ENCODE assay signal across 9 mouse cellular contexts in genomic region chr2:9883803-9884532, GRCm38 (mm10). TPM values are rescaled to one million over a fixed set of nuclear protein-coding genes. Genes with fewer than 3 reads are reported as not detected.
DNase-seq lines count a peak whose midpoint lies in the region; ATAC-seq lines count a peak whose summit lies in the region.
"Had no signal": no experiment of that assay in that cellular context is flagged by ENCODE, and none has a peak within 500 bp of the region (broad histone marks: within the 10 kb centered on the region; RNA-seq: fewer than 3 reads in every experiment).

No protein-coding gene starts in this region.

- ATAC-seq in kidney, embryonic 16.5 days (ENCODE audit: low FRiP score, low TSS enrichment), result no peak
- ATAC-seq in embryonic facial prominence, embryonic 12.5 days (ENCODE audit: insufficient number of reproducible peaks, insufficient read depth, low FRiP score, low TSS enrichment), result no peak
- ATAC-seq in midbrain, embryonic 16.5 days, result no peak

- H3K9me3 ChIP-seq in kidney, embryonic 16.5 days (ENCODE audit: low read length), result no peaks in the 10 kb centered on the region
- no peaks in the 10 kb centered on the region for H3K9me3 ChIP-seq in embryonic facial prominence, embryonic 12.5 days
- no peaks in the 10 kb centered on the region for H3K9me3 ChIP-seq in midbrain, embryonic 16.5 days (replicated peaks; ENCODE audit: control insufficient read depth, low read length, poor library complexity, severe bottlenecking)

- peak overlapping the region; percentile 81 for H3K27ac ChIP-seq in kidney, embryonic 16.5 days (ENCODE audit: low read length)
- no peak overlapping the region for H3K27ac ChIP-seq in embryonic facial prominence, embryonic 12.5 days
- H3K27ac ChIP-seq in midbrain, embryonic 16.5 days (ENCODE audit: low read length), result peak overlapping the region; percentile 85

- DNase-seq in kidney, postnatal 36 days, result no peak
- DNase-seq in induced T-regulatory cell, adult 2 months (ENCODE audit: low read depth), result peak; percentile 76
- no peak for DNase-seq in Muller cell, postnatal 12 days (ENCODE audit: inconsistent ontology term)
- DNase-seq in cerebellum, postnatal 10 days, result no peak
- DNase-seq: cerebellum, adult 11-12 months; right cerebral cortex, adult 18-20 months had no signal

- H3K4me1 ChIP-seq in kidney, embryonic 16.5 days (ENCODE audit: insufficient read depth, low read length), result peaks cover 16% of the 10 kb centered on the region; the same call in 1 of the 2 replicates
- H3K4me1 ChIP-seq in embryonic facial prominence, embryonic 12.5 days, result peaks cover 22% of the 10 kb centered on the region
- H3K4me1 ChIP-seq in midbrain, embryonic 16.5 days (ENCODE audit: control insufficient read depth, insufficient read depth, low read length), result peaks cover 9% of the 10 kb centered on the region; the same call in 1 of the 2 replicates

- peak overlapping the region; percentile 90 for H3K4me2 ChIP-seq in kidney, embryonic 16.5 days (replicated peaks; ENCODE audit: low read depth, low read length)
- peak overlapping the region; percentile 85 for H3K4me2 ChIP-seq in embryonic facial prominence, embryonic 12.5 days (replicated peaks)
- peak overlapping the region; percentile 68 for H3K4me2 ChIP-seq in midbrain, embryonic 16.5 days (ENCODE audit: low read length)

- peak overlapping the region; percentile 68 for H3K9ac ChIP-seq in kidney, embryonic 16.5 days (replicated peaks; ENCODE audit: low read length)
- H3K9ac ChIP-seq in embryonic facial prominence, embryonic 12.5 days, result no peak overlapping the region
- H3K9ac ChIP-seq in midbrain, embryonic 16.5 days (ENCODE audit: low read depth, low read length), result peak overlapping the region; percentile 61

- 1% methylated on average over 27 of the region's 27 CpGs for WGBS in kidney, embryonic 16.5 days
- under 1% methylated on average over 27 of the region's 27 CpGs for WGBS in embryonic facial prominence, embryonic 12.5 days
- under 1% methylated on average over 26 of the region's 27 CpGs for WGBS in midbrain, embryonic 16.5 days

- peaks cover 88% of the 10 kb centered on the region for H3K27me3 ChIP-seq in kidney, embryonic 16.5 days (ENCODE audit: insufficient read depth, low read length)
- peaks cover 65% of the 10 kb centered on the region for H3K27me3 ChIP-seq in embryonic facial prominence, embryonic 12.5 days
- H3K27me3 ChIP-seq in midbrain, embryonic 16.5 days (ENCODE audit: control insufficient read depth, insufficient read depth, low read depth, low read length), result peaks cover 22% of the 10 kb centered on the region

- peak overlapping the region; percentile 55 for H3K4me3 ChIP-seq in kidney, embryonic 16.5 days (ENCODE audit: low read length)
- peak overlapping the region; percentile 37 for H3K4me3 ChIP-seq in embryonic facial prominence, embryonic 12.5 days
- H3K4me3 ChIP-seq in midbrain, embryonic 16.5 days (ENCODE audit: low read depth, low read length), result peak overlapping the region; percentile 47

- H3K36me3 ChIP-seq in kidney, embryonic 16.5 days (ENCODE audit: insufficient read depth, low read length), result no peaks in the 10 kb centered on the region
- H3K36me3 ChIP-seq in embryonic facial prominence, embryonic 12.5 days, result no peaks in the 10 kb centered on the region
- H3K36me3 ChIP-seq in midbrain, embryonic 16.5 days (ENCODE audit: control insufficient read depth, insufficient read depth, low read length), result no peaks in the 10 kb centered on the region

RNA-seq across cellular contexts. Expression of gene 4930412O13Rik, which starts 2.9 kb away (rescaled TPM):
- polyA plus RNA-seq in kidney, embryonic 16.5 days (2015; fragmentation: Nextera tagmentation; extraction: Ambion mirVana), result 2.8 and 3.2 TPM in 2 replicates
- 1.8 and 1.9 TPM in 2 replicates for polyA plus RNA-seq in embryonic facial prominence, embryonic 12.5 days (2016; fragmentation: Nextera tagmentation; extraction: Ambion mirVana)
- polyA plus RNA-seq in midbrain, embryonic 16.5 days (2015; fragmentation: Nextera tagmentation; extraction: Ambion mirVana), result 1.1 and 1.6 TPM in 2 replicates

RNA-seq across cellular contexts. Expression of gene 9230102O04Rik, which starts 5.4 kb away (rescaled TPM):
- 6.7 and 7.2 TPM in 2 replicates for polyA plus RNA-seq in kidney, embryonic 16.5 days (2015; fragmentation: Nextera tagmentation; extraction: Ambion mirVana)
- polyA plus RNA-seq in embryonic facial prominence, embryonic 12.5 days (2016; fragmentation: Nextera tagmentation; extraction: Ambion mirVana), result 0.41 and 1.0 TPM in 2 replicates
- 2.3 and 4.0 TPM in 2 replicates for polyA plus RNA-seq in midbrain, embryonic 16.5 days (2015; fragmentation: Nextera tagmentation; extraction: Ambion mirVana)

RNA-seq across cellular contexts. Expression of gene Gata3, which starts 5.9 kb away (rescaled TPM):
- 103 and 117 TPM in 2 replicates for polyA plus RNA-seq in kidney, embryonic 16.5 days (2015; fragmentation: Nextera tagmentation; extraction: Ambion mirVana)
- 22.6 and 23.6 TPM in 2 replicates for polyA plus RNA-seq in embryonic facial prominence, embryonic 12.5 days (2016; fragmentation: Nextera tagmentation; extraction: Ambion mirVana)
- polyA plus RNA-seq in midbrain, embryonic 16.5 days (2015; fragmentation: Nextera tagmentation; extraction: Ambion mirVana), result 84.5 and 92.5 TPM in 2 replicates
